Mouse (Mus musculus) MEL (cell line): ENCODE results near the gene Ccdc173. TPM values are rescaled to one million over a fixed set of nuclear protein-coding genes. Genes with fewer than 3 reads are reported as not detected.

Source experiments
- DNase-seq: peaks from one replicate; pipeline ENCODE4 v3.0.0; 2011; ENCODE audit warnings: low read depth, low spot score
- H3K27ac ChIP-seq: 2 replicates; pipeline ENCODE4 v1.5.1; 2012; ENCODE audit warnings: low read depth, mild to moderate bottlenecking, control low read depth, low read length, moderate library complexity; ENCODE audit not compliant: control insufficient read depth
- H3K27me3 ChIP-seq, 2 experiments: fragments of 150-350 bp in 1 of 2; sonication (generic) in 1 of 2; 2 replicates each; pipeline ENCODE4 v1.6.1; 2012; ENCODE audit warnings: low read length in 2 of 2, mild to moderate bottlenecking in 2 of 2, improper control_type of control experiment in 1 of 2, moderate library complexity in 1 of 2; ENCODE audit not compliant: insufficient read depth in 2 of 2, control insufficient read depth in 1 of 2
- H3K36me3 ChIP-seq, 2 experiments: 2 replicates each; pipeline ENCODE4 v1.6.1; 2012 to 2014; ENCODE audit warnings: low read length in 2 of 2, improper control_type of control experiment in 1 of 2, inconsistent platforms in 1 of 2, mild to moderate bottlenecking in 1 of 2; ENCODE audit not compliant: insufficient read depth in 2 of 2, control insufficient read depth in 1 of 2
- H3K4me1 ChIP-seq, 2 experiments: fragments of 150-350 bp in 1 of 2; sonication (generic) in 1 of 2; 2 replicates each; pipeline ENCODE4 v1.6.1; 2012; ENCODE audit warnings: low read length in 2 of 2, improper control_type of control experiment in 1 of 2, mild to moderate bottlenecking in 1 of 2; ENCODE audit not compliant: insufficient read depth in 2 of 2, control insufficient read depth in 1 of 2
- H3K4me3 ChIP-seq, 2 experiments: fragments of 150-350 bp in 1 of 2; sonication (generic) in 1 of 2; 2 replicates each; pipeline ENCODE4 v1.5.1; 2012; ENCODE audit warnings: low read depth in 2 of 2, low read length in 2 of 2, mild to moderate bottlenecking in 2 of 2, moderate library complexity in 2 of 2, control low read depth in 1 of 2, improper control_type of control experiment in 1 of 2; ENCODE audit not compliant: control insufficient read depth in 1 of 2, insufficient read depth in 1 of 2
- H3K79me2 ChIP-seq: 2 replicates; pipeline ENCODE4 v1.6.1; 2012; ENCODE audit warnings: mild to moderate bottlenecking, low read length, moderate library complexity; ENCODE audit not compliant: control insufficient read depth, poor library complexity, insufficient read depth
- H3K9ac ChIP-seq: 2 replicates; pipeline ENCODE4 v1.6.1; 2012; ENCODE audit warnings: low read depth, mild to moderate bottlenecking, control low read depth, low read length, moderate library complexity; ENCODE audit not compliant: control insufficient read depth, poor library complexity, severe bottlenecking
- H3K9me3 ChIP-seq: fragments of 150-350 bp; sonication (generic); replicated peaks from 2 replicates; pipeline ENCODE4 v1.6.1; 2012; ENCODE audit warnings: mild to moderate bottlenecking, low read length, improper control_type of control experiment, moderate library complexity; ENCODE audit not compliant: insufficient read depth
- CHD2 ChIP-seq: IDR thresholded peaks from 2 replicates; pipeline ENCODE4 v1.6.1; 2011; ENCODE audit warnings: low read length, improper control_type of control experiment
- CTCF ChIP-seq, 3 experiments: IDR thresholded peaks in 2 of 3; conservative IDR thresholded peaks in 1 of 3; 2 replicates each; pipeline ENCODE4 v1.5.1; 2011 to 2012; ENCODE audit warnings: low read length in 3 of 3, low read depth in 2 of 3, mild to moderate bottlenecking in 2 of 3, improper control_type of control experiment in 1 of 3, inconsistent platforms in 1 of 3, mixed read lengths in 1 of 3, moderate library complexity in 1 of 3; ENCODE audit not compliant: control insufficient read depth in 1 of 3, insufficient read depth in 1 of 3, poor library complexity in 1 of 3, severe bottlenecking in 1 of 3
- GATA1 ChIP-seq: IDR thresholded peaks from 2 replicates; pipeline ENCODE4 v1.6.1; 2011; ENCODE audit warnings: low read depth, low read length, improper control_type of control experiment
- HCFC1 ChIP-seq: IDR thresholded peaks from 2 replicates; pipeline ENCODE4 v1.6.1; 2012; ENCODE audit warnings: low read depth, mild to moderate bottlenecking, inconsistent platforms, low read length, improper control_type of control experiment, moderate library complexity
- JUND ChIP-seq: IDR thresholded peaks from 2 replicates; pipeline ENCODE4 v1.6.1; 2011; ENCODE audit warnings: low read depth, mild to moderate bottlenecking, improper control_type of control experiment, low read length
- MAFK ChIP-seq: IDR thresholded peaks from 2 replicates; pipeline ENCODE4 v1.6.1; 2011; ENCODE audit warnings: low read depth, mild to moderate bottlenecking, low read length, improper control_type of control experiment, borderline replicate concordance
- MAX ChIP-seq: IDR thresholded peaks from 2 replicates; pipeline ENCODE4 v1.6.1; 2011; ENCODE audit warnings: low read length, improper control_type of control experiment
- MEF2A ChIP-seq: IDR thresholded peaks from 2 replicates; pipeline ENCODE4 v1.6.1; 2014; ENCODE audit warnings: low read depth, mild to moderate bottlenecking, inconsistent platforms, low read length, improper control_type of control experiment; ENCODE audit not compliant: poor library complexity, insufficient replicate concordance, severe bottlenecking; ENCODE audit errors: extremely low read depth
- MXI1 ChIP-seq: IDR thresholded peaks from 2 replicates; pipeline ENCODE4 v1.6.1; 2011; ENCODE audit warnings: mild to moderate bottlenecking, low read depth, low read length, improper control_type of control experiment
- NELFE ChIP-seq: IDR thresholded peaks from 2 replicates; pipeline ENCODE4 v1.6.1; 2011; ENCODE audit warnings: low read depth, low read length, improper control_type of control experiment
- NRF1 ChIP-seq: IDR thresholded peaks from 2 replicates; pipeline ENCODE4 v1.6.1; 2014; ENCODE audit warnings: low read depth, mild to moderate bottlenecking, inconsistent platforms, low read length, improper control_type of control experiment, moderate library complexity; ENCODE audit not compliant: poor library complexity, insufficient read depth, severe bottlenecking
- POLR2AphosphoS5 ChIP-seq: IDR thresholded peaks from 2 replicates; pipeline ENCODE4 v1.6.1; 2012; ENCODE audit warnings: low read depth, borderline replicate concordance, mild to moderate bottlenecking, inconsistent platforms, low read length, moderate library complexity, mixed read lengths
- TAL1 ChIP-seq: IDR thresholded peaks from 2 replicates; pipeline ENCODE4 v1.6.1; 2012; ENCODE audit warnings: mild to moderate bottlenecking, inconsistent platforms, low read length, moderate library complexity, mixed read lengths
- TCF12 ChIP-seq: IDR thresholded peaks from 2 replicates; pipeline ENCODE4 v1.6.1; 2014; ENCODE audit warnings: low read depth, mild to moderate bottlenecking, inconsistent platforms, low read length, improper control_type of control experiment, moderate library complexity
- USF1 ChIP-seq: IDR thresholded peaks from 2 replicates; pipeline ENCODE4 v1.6.1; 2014; ENCODE audit warnings: low read depth, mild to moderate bottlenecking, inconsistent platforms, low read length, improper control_type of control experiment, moderate library complexity
- ZNF384 ChIP-seq: IDR thresholded peaks from 2 replicates; pipeline ENCODE4 v1.6.1; 2012; ENCODE audit warnings: low read depth, mild to moderate bottlenecking, inconsistent platforms, low read length, improper control_type of control experiment
- polyA plus RNA-seq, 2 experiments: library from polyadenylated mRNA; stranded (reverse) in 1 of 2; unstranded in 1 of 2; fragments of >175 nt in 1 of 2; fragments of >200 nt in 1 of 2; gene quantifications; 2 replicates each; pipeline versions ENCODE4 v1.2.1 to v1.2.4; 2012; ENCODE audit warnings: low replicate concordance in 2 of 2, low read depth in 1 of 2; ENCODE audit not compliant: insufficient read length in 2 of 2, insufficient read depth in 1 of 2, missing spikeins in 1 of 2
- total RNA-seq: library from RNA; depleted of rRNA; stranded (reverse); fragments of 300-350 nt; gene quantifications from 2 replicates; pipeline ENCODE4 v1.2.3, GENCODE M21; 2012

Ccdc173 gene
- total and polyA plus RNA-seq, 3 experiments, result 1.1 to 1.9 TPM; not detected in 1

- Histone ChIP-seq H3K27me3 (no peaks in the 10 kb centered on the region), H3K36me3 (no peaks in the 10 kb centered on the region), H3K9me3 (no peaks in the 10 kb centered on the region)
- no peak for DNase-seq
- TF ChIP-seq MEF2A, result no peak
- TF ChIP-seq MAX, result no peak
- TF ChIP-seq NELFE, result no peak
- TF ChIP-seq GATA1, result no peak
- TF ChIP-seq ZNF384, result no peak
- no peak for TF ChIP-seq JUND
- TF ChIP-seq, all 39 proteins: peak for 0
- H3K9ac ChIP-seq, result no peak overlapping the region
- no peak overlapping the region for H3K4me3 ChIP-seq
- H3K79me2 ChIP-seq, result no peaks in the 10 kb centered on the region
- H3K27ac ChIP-seq, result no peak overlapping the region
- no peaks in the 10 kb centered on the region for H3K4me1 ChIP-seq
Observed at GRCm38 (mm10) chr2:69764716-69765115, 24.7 kb downstream of the Ccdc173 start.

- no peaks in the 10 kb centered on the region for H3K27me3 ChIP-seq
- no peaks in the 10 kb centered on the region for H3K79me2 ChIP-seq
Observed at GRCm38 (mm10) chr2:69763340-69763739, 26.0 kb downstream of the Ccdc173 start.

GRCm38 (mm10) chr2:69760980-69761379, 28.4 kb downstream of the Ccdc173 start:
- Histone ChIP-seq H3K27me3 (no peaks in the 10 kb centered on the region), H3K79me2 (no peaks in the 10 kb centered on the region), H3K36me3 (peaks cover 0 to 4% of the 10 kb centered on the region in 2 experiments; a peak in 1 of 4 replicates), H3K9ac (no peak overlapping the region), H3K9me3 (no peaks in the 10 kb centered on the region), H3K27ac (no peak overlapping the region), H3K4me1 (no peaks in the 10 kb centered on the region), H3K4me3 (no peak overlapping the region)
- TF ChIP-seq CHD2 (no peak), HCFC1 (no peak), TAL1 (no peak), MAFK (no peak), TCF12 (no peak), POLR2AphosphoS5 (no peak)
- no peak for DNase-seq

More at GRCm38 (mm10) chr2:69763340-69763739, 26.0 kb downstream of the Ccdc173 start:
- DNase-seq, result no peak
- Histone ChIP-seq H3K27ac (no peak overlapping the region), H3K9ac (no peak overlapping the region), H3K36me3 (no peaks in the 10 kb centered on the region), H3K4me1 (no peaks in the 10 kb centered on the region), H3K9me3 (no peaks in the 10 kb centered on the region), H3K4me3 (no peak overlapping the region)
- no peak for TF ChIP-seq GATA1
- no peak for TF ChIP-seq NRF1
- TF ChIP-seq USF1, result no peak
- no peak for TF ChIP-seq CTCF (IDR thresholded peaks at IDR 0.05 in 2 of 3, conservative IDR thresholded peaks at IDR 0.05 in 1 of 3; ENCODE audit: control insufficient read depth in 1 of 3, insufficient read depth in 1 of 3, low read depth in 2 of 3, low read length in 3 of 3, poor library complexity in 1 of 3, severe bottlenecking in 1 of 3)
- TF ChIP-seq MXI1, result no peak
